Mouse (Mus musculus) midbrain, embryonic 10.5 days (tissue): ENCODE data around the gene Nudt19. TPM values are rescaled to one million over a fixed set of nuclear protein-coding genes. Genes with fewer than 3 reads are reported as not detected.
"Not testable (repeated sequence)": the region's sequence is repeated elsewhere in the genome, so short reads cannot be mapped to it uniquely, and the experiment has no call there.

Experiments
- DNase-seq: peaks from one replicate; pipeline ENCODE4 v3.0.0-alpha.2; 2017; ENCODE audit warnings: low spot score
- H3K27ac ChIP-seq: fragments of 300-500 bp; sonication (generic); replicated peaks from 2 replicates; pipeline ENCODE4 v1.5.1; 2016; ENCODE audit warnings: mild to moderate bottlenecking
- H3K27me3 ChIP-seq: fragments of 300-500 bp; sonication (generic); 2 replicates; pipeline ENCODE4 v1.6.1; 2016; ENCODE audit warnings: low read depth, mild to moderate bottlenecking; ENCODE audit not compliant: poor library complexity, severe bottlenecking
- H3K36me3 ChIP-seq: fragments of 300-500 bp; sonication (generic); 2 replicates; pipeline ENCODE4 v1.6.1; 2016; ENCODE audit warnings: mild to moderate bottlenecking, moderate library complexity
- H3K4me1 ChIP-seq: fragments of 300-500 bp; sonication (generic); 2 replicates; pipeline ENCODE4 v1.6.1; 2016
- H3K4me3 ChIP-seq: fragments of 300-500 bp; sonication (generic); 2 replicates; pipeline ENCODE4 v1.5.1; 2016; ENCODE audit warnings: mild to moderate bottlenecking, moderate library complexity
- H3K9me3 ChIP-seq: fragments of 300-500 bp; sonication (generic); replicated peaks from 2 replicates; pipeline ENCODE4 v1.6.1; 2016; ENCODE audit warnings: mild to moderate bottlenecking
- WGBS: fragments of 180-500 bp; shearing (Covaris S2); methylation state at CpG from one replicate; pipeline ENCODE4 v1.1.7; 2016; 5-methylcytosine and 5-hydroxymethylcytosine counted together
- polyA plus RNA-seq: library from polyadenylated mRNA; unstranded; fragments of >200 nt; fragmentation: Nextera tagmentation; extraction: Ambion mirVana; gene quantifications from 2 replicates; pipeline ENCODE4 v1.2.1, GENCODE M21; 2016

Nudt19 gene
- polyA plus RNA-seq, 1 experiment from 2014 or later: 48.9 TPM

DNA sequence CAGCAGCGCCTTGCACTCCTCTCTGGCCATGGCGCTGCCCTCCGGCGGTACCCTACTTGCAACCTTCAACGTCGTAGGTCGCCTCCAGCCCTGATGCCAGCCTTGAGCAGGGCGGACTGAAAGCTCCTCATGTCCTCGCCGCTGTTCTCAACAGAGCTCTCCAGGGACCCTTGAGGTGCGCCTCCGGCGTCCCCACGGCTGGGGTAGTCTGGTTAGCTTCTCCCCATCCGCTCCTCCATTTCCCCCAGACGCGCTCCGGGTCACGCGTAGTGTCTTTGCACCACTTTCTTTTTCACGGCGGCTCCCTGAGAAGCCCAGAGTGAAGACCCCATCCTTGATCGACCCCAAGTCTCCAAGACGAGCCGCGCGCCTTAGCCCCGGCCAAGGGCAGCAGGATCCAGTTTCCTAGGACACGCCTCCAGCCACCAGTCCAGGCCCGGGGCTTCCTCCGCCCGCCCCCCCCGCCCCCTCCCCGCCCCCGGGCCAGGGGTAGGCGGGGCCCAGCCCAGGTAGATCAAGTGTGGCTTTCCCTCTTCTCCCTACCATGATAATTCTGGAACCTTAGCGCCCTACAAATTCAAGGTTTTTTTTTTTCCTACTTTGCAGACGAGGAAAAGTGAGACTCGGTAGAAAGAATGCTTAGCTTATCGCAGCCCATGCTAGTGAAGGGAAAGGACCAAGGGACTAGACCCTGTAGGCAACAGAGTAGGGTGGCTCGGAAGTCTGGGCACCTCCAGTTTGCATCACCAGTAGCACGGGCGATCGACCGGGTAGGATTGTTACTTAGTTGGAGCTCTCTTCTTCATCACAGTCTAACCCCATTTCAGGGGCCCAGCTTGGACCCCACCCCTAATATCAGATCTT lies 29.3 kb upstream of the Nudt19 start, which contains the start of gene Rgs9bp:
TSS of gene Rgs9bp (minus strand) at position 392 of the 864 bp plus-strand sequence.
- H3K27ac ChIP-seq: peak within 1 kb of the TSS; percentile 88
- H3K9me3 ChIP-seq: no peaks in the 10 kb centered on the region
- under 1% methylated on average over 45 of the region's 45 CpGs for WGBS

DNA sequence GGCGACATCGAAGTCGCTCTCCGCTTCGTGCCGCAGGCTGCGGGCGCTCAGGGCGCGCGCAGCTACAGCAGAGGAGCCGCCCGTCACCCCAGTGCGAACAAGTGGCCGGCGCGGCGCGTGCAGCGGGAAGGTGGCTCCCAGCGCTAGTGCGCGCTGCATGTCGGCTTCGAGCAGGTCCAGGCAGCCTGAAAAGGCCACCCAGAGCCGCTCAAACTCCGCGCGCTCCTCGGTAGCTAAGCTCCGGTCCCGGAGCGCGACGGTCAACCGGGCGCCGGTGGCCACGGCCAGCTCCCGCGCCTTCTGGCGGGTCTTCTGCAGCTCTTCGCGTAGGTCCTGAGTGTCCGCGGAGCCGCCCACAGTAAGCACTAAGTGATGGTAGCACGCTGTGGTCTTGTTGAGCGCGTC lies 28.7 kb upstream of the Nudt19 start:
- Histone ChIP-seq H3K4me3 (peak overlapping the region; percentile 84), H3K36me3 (no peaks in the 10 kb centered on the region), H3K4me1 (peaks cover 53% of the 10 kb centered on the region), H3K27me3 (peaks cover 46% of the 10 kb centered on the region), H3K9me3 (no peaks in the 10 kb centered on the region), H3K27ac (peak overlapping the region; percentile 79)
- DNase-seq: peak; percentile 63
- under 1% methylated on average over 50 of the region's 50 CpGs for WGBS

More for the DNA sequence above, 29.3 kb upstream of the Nudt19 start, which contains the start of gene Rgs9bp:
- Histone ChIP-seq H3K36me3 (no peaks in the 10 kb centered on the region), H3K4me3 (peak within 1 kb of the TSS; percentile 84), H3K4me1 (peaks cover 50% of the 10 kb centered on the region), H3K27me3 (peaks cover 46% of the 10 kb centered on the region)
- DNase-seq: peak; percentile 81

DNA sequence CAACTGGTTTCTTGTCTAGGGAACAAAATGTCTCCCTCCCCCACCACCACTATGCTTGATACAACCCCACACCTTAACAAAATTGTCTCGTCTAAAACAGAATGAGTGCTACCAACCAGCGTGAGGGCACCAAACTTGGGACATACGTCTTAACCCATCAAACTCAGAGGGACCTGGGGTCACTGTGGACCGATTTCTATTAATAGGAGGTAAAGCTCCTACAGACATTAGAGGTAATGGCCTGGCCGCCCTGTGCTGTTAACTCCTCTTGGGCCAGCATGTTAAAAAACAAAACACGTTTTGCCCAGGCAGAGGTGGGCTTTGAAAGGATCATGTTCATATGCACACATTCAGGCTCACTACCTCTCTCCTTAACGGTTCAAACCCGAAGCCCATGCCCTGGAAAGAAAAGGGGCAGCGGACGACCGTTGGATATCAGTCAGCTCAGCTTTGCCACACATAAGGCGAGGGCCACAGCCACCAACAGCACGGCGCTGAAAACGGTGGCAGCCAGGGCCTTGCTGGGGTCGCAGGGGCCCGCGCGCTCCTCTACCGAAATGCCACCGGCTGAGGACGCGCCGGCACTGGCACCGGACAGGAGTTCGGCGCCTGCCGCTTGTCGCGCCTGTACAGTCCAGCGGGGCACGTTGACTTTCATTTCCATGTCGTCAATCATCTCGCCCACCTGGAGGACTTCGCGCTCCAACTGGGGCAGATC lies 28.1 kb upstream of the Nudt19 start:
- 4% methylated on average over 36 of the region's 36 CpGs for WGBS
- Histone ChIP-seq H3K27ac (peak overlapping the region; percentile 79), H3K9me3 (no peaks in the 10 kb centered on the region), H3K4me1 (peaks cover 53% of the 10 kb centered on the region), H3K4me3 (peak overlapping the region; percentile 84), H3K27me3 (peaks cover 46% of the 10 kb centered on the region), H3K36me3 (no peaks in the 10 kb centered on the region)
- DNase-seq: no peak

DNA sequence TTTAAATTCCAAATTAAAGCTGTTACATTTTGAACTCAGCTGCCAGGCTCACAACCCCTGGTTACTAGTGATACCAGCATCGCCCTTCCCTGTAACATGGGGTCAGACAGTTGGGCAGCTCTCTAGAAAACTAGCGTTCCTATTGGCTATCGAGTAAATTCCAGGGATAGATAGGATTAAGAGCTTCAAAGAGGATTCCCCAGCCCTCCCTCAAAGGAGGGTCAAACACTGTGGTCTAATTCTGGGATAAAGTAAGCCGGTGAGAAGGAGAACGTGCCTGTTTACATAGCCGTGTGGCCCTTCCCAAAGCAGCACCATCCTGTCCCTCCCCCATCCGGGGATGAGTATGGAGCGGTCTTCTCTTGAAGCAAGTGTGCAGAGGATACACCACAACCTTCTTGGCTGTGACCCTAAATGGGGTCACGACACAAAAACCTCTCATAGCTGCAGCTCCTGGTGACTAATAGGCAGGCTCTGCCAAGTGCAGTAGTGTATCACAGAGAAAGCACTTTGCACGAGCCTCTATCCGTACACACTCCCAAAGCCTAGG lies 27.4 kb upstream of the Nudt19 start:
- peaks cover 53% of the 10 kb centered on the region for H3K4me1 ChIP-seq
- H3K27ac ChIP-seq: no peak overlapping the region
- DNase-seq: peak; percentile 37
- peaks cover 46% of the 10 kb centered on the region for H3K27me3 ChIP-seq
- 3% methylated on average over 11 of the region's 11 CpGs for WGBS
- H3K9me3 ChIP-seq: no peaks in the 10 kb centered on the region
- no peaks in the 10 kb centered on the region for H3K36me3 ChIP-seq
- peak overlapping the region; percentile 84 for H3K4me3 ChIP-seq

DNA sequence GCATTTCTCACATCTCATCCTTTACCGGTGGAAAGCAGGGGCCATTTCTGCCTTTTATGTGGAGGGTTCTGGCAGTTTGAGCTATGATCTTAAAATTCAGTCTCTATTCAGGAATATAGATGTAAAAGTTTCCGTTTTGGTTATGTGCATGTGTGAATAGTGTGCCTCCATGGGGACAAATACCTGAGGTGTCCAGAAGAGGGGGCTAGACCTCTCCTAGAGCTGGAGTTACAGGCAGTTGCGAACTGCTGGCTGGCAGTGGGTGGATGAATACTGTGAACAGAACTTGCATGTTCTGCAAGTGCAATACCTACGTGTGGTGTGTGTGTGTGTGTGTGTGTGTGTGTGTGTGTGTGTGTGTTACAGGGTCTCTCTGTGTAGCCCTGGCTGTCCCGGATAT lies 26.6 kb upstream of the Nudt19 start:
- DNase-seq: no peak
- H3K9me3 ChIP-seq: no peaks in the 10 kb centered on the region

DNA sequence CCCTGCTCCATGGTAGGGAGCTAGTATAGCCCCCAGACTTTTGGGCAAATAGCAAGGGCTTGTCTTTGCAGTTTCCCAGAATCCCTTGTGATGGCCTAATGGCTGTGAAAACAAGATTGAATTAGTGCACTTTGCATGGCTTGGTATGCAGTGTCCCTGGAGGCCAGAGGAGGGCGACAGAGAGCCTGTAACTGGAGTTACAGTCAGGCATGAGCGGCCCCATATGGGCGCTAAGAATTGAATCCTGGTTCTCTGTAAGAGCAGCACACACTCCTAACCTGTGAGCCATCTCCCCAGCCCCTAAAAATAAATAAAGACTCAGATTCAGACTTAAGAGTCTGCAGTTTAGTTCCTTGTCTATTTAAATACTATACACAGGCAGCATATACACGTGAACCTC lies 23.7 kb upstream of the Nudt19 start:
- DNase-seq: peak; percentile 55
- Histone ChIP-seq H3K4me1 (peaks cover 25% of the 10 kb centered on the region), H3K9me3 (no peaks in the 10 kb centered on the region), H3K4me3 (no peak overlapping the region), H3K27ac (no peak overlapping the region), H3K36me3 (no peaks in the 10 kb centered on the region), H3K27me3 (peaks cover 39% of the 10 kb centered on the region)
- WGBS: 38% methylated on average over 4 of the region's 4 CpGs

More for the DNA sequence above, 26.6 kb upstream of the Nudt19 start:
- Histone ChIP-seq H3K4me1 (peaks cover 47% of the 10 kb centered on the region), H3K4me3 (no peak overlapping the region), H3K27me3 (peaks cover 46% of the 10 kb centered on the region), H3K27ac (no peak overlapping the region), H3K36me3 (no peaks in the 10 kb centered on the region)
- 77% methylated on average over 5 of the region's 5 CpGs for WGBS

DNA sequence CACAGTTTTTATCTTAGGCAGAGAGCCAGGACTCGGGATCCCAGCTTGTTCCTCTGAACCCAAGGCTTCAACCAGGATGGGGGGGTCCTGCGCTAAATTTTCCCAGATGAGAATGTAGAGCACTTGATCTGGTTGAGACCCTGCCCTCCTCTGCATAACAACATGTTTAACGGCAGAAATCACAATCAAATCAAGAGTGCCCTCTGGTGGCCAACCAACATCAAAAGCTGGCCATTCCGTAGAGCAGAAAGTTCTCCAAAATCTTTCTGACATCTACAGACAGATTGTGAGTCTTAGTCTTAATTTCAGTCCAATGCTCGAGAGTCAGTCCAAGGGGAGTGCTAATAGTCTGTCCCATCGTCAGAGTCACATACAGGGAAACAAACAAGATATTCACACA lies 14.8 kb upstream of the Nudt19 start:
- not testable (repeated sequence) for H3K9me3 ChIP-seq, H3K4me3 ChIP-seq, H3K27ac ChIP-seq, H3K36me3 ChIP-seq, DNase-seq, H3K4me1 ChIP-seq, H3K27me3 ChIP-seq
- WGBS: 23% methylated on average over 6 of the region's 6 CpGs

DNA sequence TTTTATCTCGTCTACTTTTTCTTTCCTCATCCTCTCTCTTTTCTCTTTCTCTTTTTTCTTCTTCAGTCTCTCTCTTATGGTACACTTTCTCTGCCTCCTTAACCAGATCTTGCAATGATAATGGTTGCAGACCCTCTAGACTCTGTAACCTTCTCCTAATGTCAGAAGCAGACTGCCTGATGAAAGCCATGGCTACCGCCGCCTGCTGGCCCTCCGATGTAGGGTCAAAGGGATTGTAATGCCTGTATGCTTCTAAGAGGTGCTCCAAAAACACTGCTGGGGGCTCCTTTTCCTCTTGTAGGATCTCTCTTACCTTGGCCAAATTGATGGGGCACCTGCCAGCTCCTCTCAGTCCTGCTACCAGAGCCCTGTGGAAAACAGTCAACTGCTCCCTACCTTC lies 13.6 kb upstream of the Nudt19 start:
- H3K27me3 ChIP-seq, DNase-seq, H3K27ac ChIP-seq, H3K9me3 ChIP-seq, H3K4me1 ChIP-seq, H3K36me3 ChIP-seq, H3K4me3 ChIP-seq: not testable (repeated sequence)
- WGBS: 87% methylated on average over 4 of the region's 4 CpGs

DNA sequence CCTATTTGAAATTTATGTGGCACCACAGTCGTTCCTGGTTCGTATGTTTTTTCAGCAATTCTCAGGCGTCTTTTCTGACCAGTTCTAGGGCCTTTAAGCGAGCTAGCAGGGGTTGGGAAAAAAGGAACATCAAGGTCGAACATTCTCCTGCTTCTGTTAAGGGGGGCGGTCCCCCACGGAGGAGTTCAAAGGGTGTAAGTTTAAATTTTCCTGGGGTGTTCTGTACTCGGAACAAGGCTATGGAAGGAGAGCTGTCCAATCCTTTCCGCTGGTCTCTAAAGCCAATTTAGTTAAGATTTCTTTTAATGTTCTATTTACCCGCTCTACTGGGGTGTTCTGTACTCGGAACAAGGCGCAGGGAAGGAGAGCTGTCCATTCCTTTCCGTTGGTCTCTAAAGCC lies 9.9 kb upstream of the Nudt19 start:
- H3K4me3 ChIP-seq, H3K27me3 ChIP-seq, H3K9me3 ChIP-seq, H3K36me3 ChIP-seq, DNase-seq, H3K4me1 ChIP-seq, H3K27ac ChIP-seq: not testable (repeated sequence)
- WGBS: 90% methylated on average over 13 of the region's 13 CpGs

DNA sequence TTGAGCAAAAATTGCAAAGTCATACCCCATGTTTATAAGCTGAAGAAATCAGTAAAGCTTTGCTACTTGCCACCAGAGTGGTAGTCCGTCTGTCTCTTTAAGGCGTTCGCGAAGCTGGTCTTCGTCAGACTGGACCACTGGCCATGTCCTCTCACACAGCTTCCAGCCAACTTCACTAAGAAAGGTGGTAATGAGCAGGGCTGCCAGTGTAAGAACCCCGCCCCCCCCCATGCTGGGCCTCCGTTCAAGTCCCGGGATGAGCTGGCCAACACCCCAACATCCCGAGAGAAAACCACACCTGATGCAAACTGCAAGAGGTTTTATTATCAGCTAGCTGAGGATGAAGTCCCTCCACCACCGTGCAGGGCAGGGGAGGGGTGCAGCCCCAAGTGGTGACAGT lies 8.8 kb upstream of the Nudt19 start:
- 89% methylated on average over 10 of the region's 10 CpGs for WGBS
- not testable (repeated sequence) for H3K4me1 ChIP-seq, H3K27ac ChIP-seq, H3K9me3 ChIP-seq, DNase-seq, H3K36me3 ChIP-seq, H3K4me3 ChIP-seq, H3K27me3 ChIP-seq

DNA sequence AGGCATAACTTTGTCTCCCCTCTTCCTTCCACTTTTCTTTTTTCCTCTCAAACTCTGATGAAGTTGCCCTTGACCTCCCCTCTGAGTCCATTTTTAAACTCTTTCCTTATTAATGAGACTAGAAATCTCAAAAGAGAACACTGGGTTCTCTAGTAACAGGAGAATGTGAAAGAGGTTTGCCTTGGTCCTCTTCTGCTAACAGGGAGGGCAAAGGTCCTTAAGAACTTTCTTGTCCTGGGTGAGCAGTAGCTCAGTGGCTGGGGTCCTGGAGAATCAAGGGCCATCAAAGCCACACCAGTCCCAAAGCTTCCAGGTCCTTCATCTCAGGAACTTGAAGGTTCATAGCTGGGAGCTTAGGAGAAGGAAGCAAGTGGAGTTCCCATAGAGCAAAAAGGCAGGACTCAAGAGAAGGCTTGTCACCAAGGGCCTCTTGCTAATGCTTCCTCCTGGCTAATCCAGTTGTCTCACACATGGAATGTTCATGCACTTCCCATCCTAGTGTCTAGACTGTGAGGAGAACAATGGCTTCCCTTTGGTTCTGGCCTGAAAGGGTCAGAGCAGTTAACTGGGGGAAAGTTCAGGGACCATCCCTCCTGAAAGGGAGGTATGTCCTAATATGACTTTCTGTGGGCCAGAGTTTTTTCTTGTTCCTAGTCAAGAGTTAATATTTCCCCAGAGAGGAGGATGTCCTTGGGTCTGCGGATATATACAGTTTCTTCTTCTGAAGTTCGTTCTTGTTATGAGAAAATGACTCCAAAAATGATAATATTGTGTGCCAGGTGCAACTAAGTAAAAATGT lies 8.2 kb upstream of the Nudt19 start:
- 88% methylated on average over 2 of the region's 2 CpGs for WGBS
- Histone ChIP-seq H3K4me1 (no peaks in the 10 kb centered on the region), H3K9me3 (no peaks in the 10 kb centered on the region), H3K27me3 (no peaks in the 10 kb centered on the region), H3K36me3 (no peaks in the 10 kb centered on the region), H3K4me3 (no peak overlapping the region), H3K27ac (no peak overlapping the region)
- DNase-seq: no peak

DNA sequence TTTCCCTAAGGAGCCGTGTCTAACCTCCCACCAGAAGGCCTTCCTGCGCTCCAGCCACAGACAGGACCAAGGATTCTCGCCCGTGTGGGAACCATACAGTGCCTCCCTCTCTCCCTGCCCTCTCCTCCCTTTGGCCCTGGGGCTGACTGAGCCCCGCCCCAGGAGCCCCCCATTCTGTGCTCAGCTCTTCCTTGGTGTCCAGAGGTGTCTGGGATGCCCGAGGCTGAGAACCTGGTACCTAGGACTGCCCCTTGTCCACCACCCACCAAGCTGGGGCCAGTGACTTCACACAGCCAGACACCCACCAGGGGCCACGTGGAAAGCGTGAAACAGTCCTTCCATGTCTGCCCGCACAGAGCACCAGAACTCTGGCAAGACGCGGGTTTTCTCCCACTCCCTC lies 7.0 kb upstream of the Nudt19 start:
- Histone ChIP-seq H3K27ac (no peak overlapping the region), H3K36me3 (no peaks in the 10 kb centered on the region), H3K4me1 (no peaks in the 10 kb centered on the region), H3K27me3 (no peaks in the 10 kb centered on the region), H3K4me3 (no peak overlapping the region), H3K9me3 (no peaks in the 10 kb centered on the region)
- DNase-seq: no peak
- WGBS: 77% methylated on average over 11 of the region's 11 CpGs
